ENCODE assay signal across 15 mouse cellular contexts in the genomic region with DNA sequence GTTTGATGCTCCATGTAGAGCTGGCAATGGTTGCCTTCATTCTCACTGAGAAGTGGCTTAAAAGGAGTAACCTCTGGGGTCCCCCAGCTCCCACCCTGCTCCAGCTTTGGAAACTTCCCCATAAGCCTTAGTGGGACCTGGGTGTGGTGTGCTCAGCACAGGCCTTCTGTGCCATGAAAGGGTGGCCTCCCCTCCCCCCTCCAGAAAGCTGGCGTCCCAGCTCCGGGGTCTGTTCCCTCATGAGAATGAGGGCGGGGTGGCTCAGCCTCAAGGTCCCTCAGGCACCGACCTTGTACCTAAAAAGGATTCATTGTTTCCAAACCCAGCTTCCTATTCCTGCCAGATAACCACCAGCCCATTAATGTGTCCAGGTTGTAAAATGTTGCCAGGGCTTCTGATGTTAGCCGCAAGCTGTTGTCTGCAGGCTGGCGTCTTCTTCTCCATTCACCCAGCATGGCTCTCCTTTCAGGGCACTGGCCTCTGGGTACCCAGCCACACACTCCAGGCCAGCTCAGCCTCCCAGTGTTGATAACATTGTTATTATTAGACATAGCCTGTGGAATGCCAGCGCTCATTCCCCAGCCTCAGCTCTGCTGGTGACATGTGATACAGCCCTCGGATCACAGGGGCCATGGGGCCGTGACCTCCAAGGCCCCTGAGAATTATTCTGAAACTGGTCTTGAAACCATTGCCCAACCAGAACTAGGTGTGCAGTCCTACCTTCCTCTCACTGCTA.
A peak's percentile ranks its signal among the peaks of the same experiment; 100 is the strongest.
DNase-seq lines count a peak whose midpoint lies in the region; ATAC-seq and TF ChIP-seq lines count a peak whose summit lies in the region.
"Had no signal": no experiment of that assay in that cellular context is flagged by ENCODE, and none has a peak within 500 bp of the region (broad histone marks: within the 10 kb centered on the region; RNA-seq: fewer than 3 reads in every experiment).

No protein-coding gene starts in this region.

- H3K4me3 ChIP-seq in liver, adult 2 months (ENCODE audit: insufficient read depth, low read depth, low read length), result no peak overlapping the region
- no peak overlapping the region for H3K4me3 ChIP-seq in liver, embryonic 11.5 days (ENCODE audit: low read depth, low read length)
- no peak overlapping the region for H3K4me3 ChIP-seq in embryonic facial prominence, embryonic 10.5 days
- H3K4me3 ChIP-seq in heart, embryonic 12.5 days, result no peak overlapping the region
- H3K4me3 ChIP-seq in intestine, embryonic 15.5 days (replicated peaks), result no peak overlapping the region
- H3K4me3 ChIP-seq: hindbrain, embryonic 15.5 days; kidney, embryonic 15.5 days; neural tube, embryonic 13.5 days had no signal

- no peak for TF ChIP-seq CTCF in liver, adult 2 months (IDR thresholded peaks at IDR 0.05; ENCODE audit: low read depth, low read length)

- DNase-seq in liver, adult 2 months (ENCODE audit: extremely low read depth, low read depth, low spot score), result peak; percentile 52
- no peak for DNase-seq in liver, embryonic 11.5 days (ENCODE audit: low spot score)
- DNase-seq in embryonic facial prominence, embryonic 10.5 days (ENCODE audit: low spot score), result peak; percentile 44
- no peak for DNase-seq in Muller cell, postnatal 12 days (ENCODE audit: inconsistent ontology term)
- DNase-seq: cerebellum, adult 9-10 months; gastrocnemius, postnatal 25 days; left cerebral cortex, postnatal 4 days; lung, embryonic 14.5 days; spleen, adult 18-20 months had no signal

- no peak overlapping the region for H3K4me2 ChIP-seq in liver, embryonic 11.5 days
- peak overlapping the region; percentile 19 for H3K4me2 ChIP-seq in heart, embryonic 12.5 days
- H3K4me2 ChIP-seq in intestine, embryonic 15.5 days (replicated peaks), result no peak overlapping the region
- H3K4me2 ChIP-seq: hindbrain, embryonic 15.5 days; kidney, embryonic 15.5 days; lung, embryonic 14.5 days; neural tube, embryonic 13.5 days had no signal

- no peak overlapping the region for H3K27ac ChIP-seq in liver, adult 2 months (replicated peaks; ENCODE audit: insufficient read depth, low read depth, low read length)
- H3K27ac ChIP-seq in liver, embryonic 11.5 days (ENCODE audit: low read depth, low read length), result no peak overlapping the region
- no peak overlapping the region for H3K27ac ChIP-seq in embryonic facial prominence, embryonic 10.5 days (replicated peaks)
- H3K27ac ChIP-seq in heart, embryonic 12.5 days (ENCODE audit: poor library complexity, severe bottlenecking), result peak overlapping the region; percentile 91
- H3K27ac ChIP-seq in intestine, embryonic 15.5 days, result no peak overlapping the region
- H3K27ac ChIP-seq: hindbrain, embryonic 15.5 days; kidney, embryonic 15.5 days; neural tube, embryonic 13.5 days had no signal

- TF ChIP-seq POLR2A in liver, adult 2 months (IDR thresholded peaks at IDR 0.05; ENCODE audit: extremely low read depth, insufficient read depth, low read length), result no peak

- H3K79me2 ChIP-seq in liver, adult 2 months (ENCODE audit: control insufficient read depth, insufficient read depth, low read length), result no peaks in the 10 kb centered on the region

- no peaks in the 10 kb centered on the region for H3K36me3 ChIP-seq in liver, adult 2 months (ENCODE audit: control insufficient read depth, insufficient read depth, low read length)
- no peaks in the 10 kb centered on the region for H3K36me3 ChIP-seq in liver, embryonic 11.5 days (ENCODE audit: control insufficient read depth, insufficient read depth, low read length)
- no peaks in the 10 kb centered on the region for H3K36me3 ChIP-seq in embryonic facial prominence, embryonic 10.5 days (replicated peaks)
- no peaks in the 10 kb centered on the region for H3K36me3 ChIP-seq in heart, embryonic 12.5 days
- no peaks in the 10 kb centered on the region for H3K36me3 ChIP-seq in intestine, embryonic 15.5 days
- H3K36me3 ChIP-seq: hindbrain, embryonic 15.5 days; kidney, embryonic 15.5 days; neural tube, embryonic 13.5 days had no signal

- WGBS in liver, adult 2 months, result 67% methylated on average over 9 of the region's 9 CpGs
- WGBS in liver, embryonic 11.5 days, result 63% methylated on average over 9 of the region's 9 CpGs
- 31% methylated on average over 9 of the region's 9 CpGs for WGBS in embryonic facial prominence, embryonic 10.5 days
- 16% methylated on average over 9 of the region's 9 CpGs for WGBS in heart, embryonic 12.5 days
- 25% methylated on average over 9 of the region's 9 CpGs for WGBS in intestine, embryonic 15.5 days

- H3K27me3 ChIP-seq in liver, adult 2 months (ENCODE audit: control insufficient read depth, insufficient read depth, low read length), result no peaks in the 10 kb centered on the region
- no peaks in the 10 kb centered on the region for H3K27me3 ChIP-seq in liver, embryonic 11.5 days (replicated peaks; ENCODE audit: control insufficient read depth, insufficient read depth, low read length)
- peaks cover 5% of the 10 kb centered on the region; the same call in 1 of the 2 replicates for H3K27me3 ChIP-seq in embryonic facial prominence, embryonic 10.5 days (replicated peaks; ENCODE audit: low read depth, poor library complexity, severe bottlenecking)
- no peaks in the 10 kb centered on the region for H3K27me3 ChIP-seq in heart, embryonic 12.5 days (replicated peaks)
- H3K27me3 ChIP-seq in intestine, embryonic 15.5 days (replicated peaks), result no peaks in the 10 kb centered on the region
- H3K27me3 ChIP-seq: hindbrain, embryonic 15.5 days; neural tube, embryonic 13.5 days had no signal

- H3K9ac ChIP-seq in liver, adult 2 months (ENCODE audit: low read depth, low read length), result no peak overlapping the region
- no peak overlapping the region for H3K9ac ChIP-seq in liver, embryonic 11.5 days (ENCODE audit: low read depth, low read length)
- H3K9ac ChIP-seq in heart, embryonic 12.5 days, result no peak overlapping the region
- H3K9ac ChIP-seq in intestine, embryonic 15.5 days, result no peak overlapping the region
- H3K9ac ChIP-seq: hindbrain, embryonic 15.5 days; kidney, embryonic 15.5 days; lung, embryonic 14.5 days; neural tube, embryonic 13.5 days had no signal

- no peak; the same call in 1 of the 2 replicates for ATAC-seq in liver, embryonic 11.5 days (replicated peaks; ENCODE audit: low FRiP score)
- ATAC-seq in heart, embryonic 12.5 days (ENCODE audit: insufficient number of reproducible peaks, low FRiP score), result peak; percentile 83
- ATAC-seq in intestine, embryonic 15.5 days, result peak; percentile 44
- ATAC-seq in CD4-positive, CD25-positive, alpha-beta regulatory T cell, adult 4 months, result no peak

- H3K4me1 ChIP-seq in liver, adult 2 months (ENCODE audit: control insufficient read depth, insufficient read depth, low read length), result peaks cover 17% of the 10 kb centered on the region
- H3K4me1 ChIP-seq in liver, embryonic 11.5 days (replicated peaks; ENCODE audit: control insufficient read depth, insufficient read depth, low read length), result no peaks in the 10 kb centered on the region
- peaks cover 15% of the 10 kb centered on the region for H3K4me1 ChIP-seq in embryonic facial prominence, embryonic 10.5 days
- H3K4me1 ChIP-seq in heart, embryonic 12.5 days (replicated peaks), result peaks cover 38% of the 10 kb centered on the region
- 0 out of 2 replicates have a peak, but pooled peaks cover 6% of the 10 kb centered on the region for H3K4me1 ChIP-seq in intestine, embryonic 15.5 days (replicated peaks)
- H3K4me1 ChIP-seq: hindbrain, embryonic 15.5 days had no signal

- H3K9me3 ChIP-seq in liver, embryonic 11.5 days (ENCODE audit: control insufficient read depth, low read length), result no peaks in the 10 kb centered on the region
- no peaks in the 10 kb centered on the region for H3K9me3 ChIP-seq in embryonic facial prominence, embryonic 10.5 days
- no peaks in the 10 kb centered on the region for H3K9me3 ChIP-seq in heart, embryonic 12.5 days (replicated peaks)
- no peaks in the 10 kb centered on the region for H3K9me3 ChIP-seq in intestine, embryonic 15.5 days
- H3K9me3 ChIP-seq: hindbrain, embryonic 15.5 days; kidney, embryonic 15.5 days; neural tube, embryonic 13.5 days had no signal

Comparison
In these comparisons a context has a peak if more than half of its experiments do, and no peak if none do; other contexts are left out.
1. DNase-seq: peak in liver, adult 2 months (single experiment) and embryonic facial prominence, embryonic 10.5 days (single experiment); none in liver, embryonic 11.5 days (single experiment) and Muller cell, postnatal 12 days (single experiment).
2. ATAC-seq: peak in heart, embryonic 12.5 days (single experiment) and intestine, embryonic 15.5 days (single experiment); none in liver, embryonic 11.5 days (single experiment) and CD4-positive, CD25-positive, alpha-beta regulatory T cell, adult 4 months (single experiment).